Mouse (Mus musculus) adrenal gland, adult 8-10 months (tissue): ENCODE results near the gene Phox2b. TPM values are rescaled to one million over a fixed set of nuclear protein-coding genes. Genes with fewer than 3 reads are reported as not detected.

ENCODE experiments used
- DNase-seq: peaks from one replicate; pipeline ENCODE4 v3.0.0; 2022
- microRNA-seq, 2 experiments: library from miRNA; unstranded; fragments of <30 nt; microRNA quantifications; one replicate each; pipeline ENCODE4 v1.2.0; 2022
- total RNA-seq, 4 experiments: library from RNA; stranded (reverse); gene quantifications; 2 replicates each; pipeline ENCODE4 v1.2.4; 2022

The Phox2b gene
- total RNA-seq, 4 experiments from 2014 or later = 20.9 to 36.9 (median 25.9) TPM

GRCm38 (mm10) chr5:67090856-67091255, 8.2 kb downstream of the Phox2b start:
- DNase-seq = no peak

DNA sequence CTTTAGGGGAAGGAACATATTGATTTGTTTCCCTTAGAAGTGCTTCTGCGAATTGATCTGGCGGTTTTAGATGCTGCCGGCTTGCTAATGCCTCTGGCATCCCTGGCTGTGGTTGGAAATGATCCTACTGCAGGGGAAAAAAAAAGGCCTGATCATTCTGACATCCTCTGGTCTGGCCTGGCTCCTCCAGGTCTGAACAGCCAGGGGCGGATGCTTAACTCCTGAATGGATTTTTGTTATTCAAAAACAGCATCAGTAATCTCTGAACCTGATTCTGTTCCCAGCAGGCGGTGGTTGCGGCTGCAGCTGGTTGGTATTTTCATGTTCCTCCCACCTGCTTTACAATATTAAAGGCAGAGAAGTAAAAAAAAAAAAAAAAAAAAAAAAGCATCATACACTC, 16.0 kb downstream of the Phox2b start:
- DNase-seq = no peak

DNA sequence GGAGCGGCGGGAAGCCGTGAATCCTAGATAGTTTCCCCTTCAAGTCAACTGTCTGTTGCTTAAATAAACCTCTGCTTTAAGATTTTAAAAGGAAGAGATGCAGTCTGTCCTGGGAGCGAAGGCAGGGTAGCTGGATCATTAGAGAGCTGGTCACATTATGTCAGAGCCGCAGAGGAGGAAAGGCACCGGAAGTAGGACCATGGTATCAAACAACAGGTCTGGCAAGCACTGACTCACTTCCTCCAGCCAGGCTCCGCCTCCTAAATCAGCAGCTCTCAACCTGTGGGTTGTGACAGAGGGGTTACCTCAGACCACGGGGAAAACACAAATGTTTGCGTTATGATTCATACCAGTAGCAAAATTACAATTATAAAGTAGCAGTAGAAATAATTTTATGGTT, 35.5 kb downstream of the Phox2b start:
- DNase-seq = no peak

GRCm38 (mm10) chr5:67060519-67060918, 38.6 kb downstream of the Phox2b start:
- no peak for DNase-seq

- no peak for DNase-seq
Observed at GRCm38 (mm10) chr5:67057803-67058202, 41.3 kb downstream of the Phox2b start.

- DNase-seq = no peak
Observed at GRCm38 (mm10) chr5:67048003-67048402, 51.1 kb downstream of the Phox2b start.

Small RNAs within 50 kb of the gene (microRNA-seq; reads per million reads assigned to microRNA genes)
- 0 reads per million in 2 experiments for gene Gm23841

Other genes starting within 250 kb of the Phox2b start
- 100 to 1,000 TPM in 2 of 4 experiments, 10 to 100 TPM in 2; 90.4 to 172 (median 116) TPM for gene Tmem33, start 161.3 kb upstream of the Phox2b start, total RNA-seq
- 100 to 1,000 TPM; 115 to 151 (median 134) TPM for gene Slc30a9, start 207.7 kb upstream of the Phox2b start, total RNA-seq